Mouse (Mus musculus): Measurements from ENCODE around the gene Fndc1.
A peak's percentile ranks its signal among the peaks of the same experiment; 100 is the strongest.

GRCm38 (mm10) chr17:7864740-7865139, 37.6 kb upstream of the Fndc1 start:
- TF ChIP-seq CTCF (IDR thresholded peaks at IDR 0.05; ENCODE audit: insufficient read depth, low read length) (peak; percentile 58), POLR2A (IDR thresholded peaks at IDR 0.05; ENCODE audit: borderline replicate concordance, extremely low read depth, low read depth, low read length) (no peak)

Data from lung, adult 2 months (tissue).